Mouse (Mus musculus): Measurements from ENCODE around the gene Ppm1j. TPM values are rescaled to one million over a fixed set of nuclear protein-coding genes. Genes with fewer than 3 reads are reported as not detected.

Ppm1j gene
- polyA plus RNA-seq, 1 experiment from 2014 or later, result 0.77 TPM

GRCm38 (mm10) chr3:104788075-104788474 lies 7.2 kb downstream of the Ppm1j start, which contains the start of gene Rhoc:
TSS of gene Rhoc (plus strand) at chr3:104788375.
- no peak for ATAC-seq
- Histone ChIP-seq H3K4me2 (replicated peaks) (peak within 1 kb of the TSS; percentile 93), H3K4me1 (replicated peaks) (peaks cover 29% of the 10 kb centered on the region), H3K9ac (replicated peaks) (peak within 1 kb of the TSS; percentile 72), H3K9me3 (no peaks in the 10 kb centered on the region), H3K27me3 (peaks cover 66% of the 10 kb centered on the region), H3K27ac (0 out of 2 replicates have a peak within 1 kb of the TSS, but pooled peaks have one; percentile 7), H3K4me3 (replicated peaks) (peak within 1 kb of the TSS; percentile 56), H3K36me3 (no peaks in the 10 kb centered on the region)
- 27% methylated on average over 3 of the region's 3 CpGs for WGBS

- H3K4me2 ChIP-seq (replicated peaks), result peak overlapping the region; percentile 93
- under 1% methylated on average over 34 of the region's 52 CpGs for WGBS
- H3K9ac ChIP-seq (replicated peaks), result peak overlapping the region; percentile 72
- H3K27ac ChIP-seq, result 0 out of 2 replicates have a peak overlapping the region, but pooled peaks have one; percentile 7
- H3K4me1 ChIP-seq (replicated peaks), result peaks cover 33% of the 10 kb centered on the region
- ATAC-seq, result peak; percentile 83
- H3K4me3 ChIP-seq (replicated peaks), result peak overlapping the region; percentile 56
- H3K9me3 ChIP-seq, result no peaks in the 10 kb centered on the region
- H3K36me3 ChIP-seq, result no peaks in the 10 kb centered on the region
- H3K27me3 ChIP-seq, result peaks cover 59% of the 10 kb centered on the region
These were observed 7.9 kb downstream of the Ppm1j start for GRCm38 (mm10) chr3:104788561-104789311.

- H3K4me2 ChIP-seq (replicated peaks), result peak overlapping the region; percentile 93
- peak overlapping the region; percentile 56 for H3K4me3 ChIP-seq (replicated peaks)
- H3K4me1 ChIP-seq (replicated peaks), result peaks cover 39% of the 10 kb centered on the region
- H3K9me3 ChIP-seq, result no peaks in the 10 kb centered on the region
- no peak; the same call in 1 of the 2 replicates for ATAC-seq
- peaks cover 54% of the 10 kb centered on the region for H3K27me3 ChIP-seq
- H3K36me3 ChIP-seq, result no peaks in the 10 kb centered on the region
- H3K9ac ChIP-seq (replicated peaks), result peak overlapping the region; percentile 72
- H3K27ac ChIP-seq, result no peak overlapping the region
- WGBS, result 5% methylated on average over 10 of the region's 10 CpGs
These were observed 8.4 kb downstream of the Ppm1j start for GRCm38 (mm10) chr3:104789312-104789605.

GRCm38 (mm10) chr3:104789822-104790221 lies 9.0 kb downstream of the Ppm1j start:
- H3K4me1 ChIP-seq (replicated peaks), result peaks cover 43% of the 10 kb centered on the region
- H3K9ac ChIP-seq (replicated peaks), result peak overlapping the region; percentile 41
- no peaks in the 10 kb centered on the region for H3K36me3 ChIP-seq
- peak overlapping the region; percentile 56 for H3K4me3 ChIP-seq (replicated peaks)
- WGBS, result 42% methylated on average over 13 of the region's 13 CpGs
- H3K27me3 ChIP-seq, result peaks cover 48% of the 10 kb centered on the region
- H3K4me2 ChIP-seq (replicated peaks), result peak overlapping the region; percentile 93
- H3K27ac ChIP-seq, result no peak overlapping the region
- H3K9me3 ChIP-seq, result no peaks in the 10 kb centered on the region
- ATAC-seq, result no peak

- no peak for ATAC-seq
- peak overlapping the region; percentile 56 for H3K4me3 ChIP-seq (replicated peaks)
- H3K9me3 ChIP-seq, result no peaks in the 10 kb centered on the region
- H3K4me1 ChIP-seq (replicated peaks), result peaks cover 49% of the 10 kb centered on the region
- H3K36me3 ChIP-seq, result 0 out of 2 replicates have a peak, but pooled peaks cover 2% of the 10 kb centered on the region
- peaks cover 42% of the 10 kb centered on the region for H3K27me3 ChIP-seq
- 25% methylated on average over 6 of the region's 6 CpGs for WGBS
- peak overlapping the region; percentile 93 for H3K4me2 ChIP-seq (replicated peaks)
- H3K9ac ChIP-seq (replicated peaks), result peak overlapping the region; percentile 41
- no peak overlapping the region for H3K27ac ChIP-seq
These were observed 9.6 kb downstream of the Ppm1j start for GRCm38 (mm10) chr3:104790401-104790937.

- peaks cover 37% of the 10 kb centered on the region for H3K27me3 ChIP-seq
- H3K36me3 ChIP-seq, result 0 out of 2 replicates have a peak, but pooled peaks cover 5% of the 10 kb centered on the region
- no peaks in the 10 kb centered on the region for H3K9me3 ChIP-seq
- H3K4me1 ChIP-seq (replicated peaks), result peaks cover 49% of the 10 kb centered on the region
- 32% methylated on average over 4 of the region's 4 CpGs for WGBS
- H3K9ac ChIP-seq (replicated peaks), result 0 out of 2 replicates have a peak overlapping the region, but pooled peaks have one; percentile 41
- H3K4me3 ChIP-seq (replicated peaks), result peak overlapping the region; percentile 11; the same call in 1 of the 2 replicates
- ATAC-seq, result no peak
- peak overlapping the region; percentile 93 for H3K4me2 ChIP-seq (replicated peaks)
- H3K27ac ChIP-seq, result no peak overlapping the region
These were observed 10.2 kb downstream of the Ppm1j start for GRCm38 (mm10) chr3:104791017-104791416.

- no peak overlapping the region for H3K9ac ChIP-seq (replicated peaks)
- no peak overlapping the region for H3K4me3 ChIP-seq (replicated peaks)
- H3K9me3 ChIP-seq, result no peaks in the 10 kb centered on the region
- peaks cover 49% of the 10 kb centered on the region for H3K4me1 ChIP-seq (replicated peaks)
- H3K36me3 ChIP-seq, result 0 out of 2 replicates have a peak, but pooled peaks cover 5% of the 10 kb centered on the region
- H3K27ac ChIP-seq, result no peak overlapping the region
- no peak overlapping the region for H3K4me2 ChIP-seq (replicated peaks)
- WGBS, result 92% methylated on average over 8 of the region's 8 CpGs
- ATAC-seq, result no peak
- H3K27me3 ChIP-seq, result peaks cover 30% of the 10 kb centered on the region
These were observed 10.8 kb downstream of the Ppm1j start for GRCm38 (mm10) chr3:104791671-104792070.

GRCm38 (mm10) chr3:104792360-104793270 lies 11.8 kb downstream of the Ppm1j start:
- no peaks in the 10 kb centered on the region for H3K9me3 ChIP-seq
- no peak overlapping the region for H3K27ac ChIP-seq
- no peak overlapping the region for H3K4me3 ChIP-seq (replicated peaks)
- H3K4me1 ChIP-seq (replicated peaks), result peaks cover 49% of the 10 kb centered on the region
- H3K9ac ChIP-seq (replicated peaks), result no peak overlapping the region
- no peak for ATAC-seq
- 0 out of 2 replicates have a peak, but pooled peaks cover 5% of the 10 kb centered on the region for H3K36me3 ChIP-seq
- H3K4me2 ChIP-seq (replicated peaks), result no peak overlapping the region
- WGBS, result 83% methylated on average over 15 of the region's 15 CpGs
- peaks cover 21% of the 10 kb centered on the region for H3K27me3 ChIP-seq

- Histone ChIP-seq H3K27me3 (peaks cover 17% of the 10 kb centered on the region; the same call in 1 of the 2 replicates), H3K9ac (replicated peaks) (no peak overlapping the region), H3K4me3 (replicated peaks) (no peak overlapping the region), H3K4me2 (replicated peaks) (no peak overlapping the region), H3K9me3 (no peaks in the 10 kb centered on the region), H3K27ac (0 out of 2 replicates have a peak overlapping the region, but pooled peaks have one; percentile 35), H3K36me3 (peaks cover 5% of the 10 kb centered on the region; the same call in 1 of the 2 replicates), H3K4me1 (replicated peaks) (peaks cover 41% of the 10 kb centered on the region)
- peak; percentile 88 for ATAC-seq
- 63% methylated on average over 20 of the region's 20 CpGs for WGBS
These were observed 13.3 kb downstream of the Ppm1j start for GRCm38 (mm10) chr3:104793871-104794828.

- Histone ChIP-seq H3K9me3 (no peaks in the 10 kb centered on the region), H3K4me3 (replicated peaks) (no peak overlapping the region), H3K4me2 (replicated peaks) (no peak overlapping the region), H3K9ac (replicated peaks) (no peak overlapping the region), H3K4me1 (replicated peaks) (peaks cover 33% of the 10 kb centered on the region), H3K36me3 (peaks cover 11% of the 10 kb centered on the region; the same call in 1 of the 2 replicates), H3K27me3 (peaks cover 8% of the 10 kb centered on the region; the same call in 1 of the 2 replicates), H3K27ac (no peak overlapping the region)
- no peak for ATAC-seq
- 81% methylated on average over 12 of the region's 12 CpGs for WGBS
These were observed 14.2 kb downstream of the Ppm1j start for GRCm38 (mm10) chr3:104794953-104795470.
